Comparison of ENCODE assay signal across 9 mouse cellular contexts in the genomic region with DNA sequence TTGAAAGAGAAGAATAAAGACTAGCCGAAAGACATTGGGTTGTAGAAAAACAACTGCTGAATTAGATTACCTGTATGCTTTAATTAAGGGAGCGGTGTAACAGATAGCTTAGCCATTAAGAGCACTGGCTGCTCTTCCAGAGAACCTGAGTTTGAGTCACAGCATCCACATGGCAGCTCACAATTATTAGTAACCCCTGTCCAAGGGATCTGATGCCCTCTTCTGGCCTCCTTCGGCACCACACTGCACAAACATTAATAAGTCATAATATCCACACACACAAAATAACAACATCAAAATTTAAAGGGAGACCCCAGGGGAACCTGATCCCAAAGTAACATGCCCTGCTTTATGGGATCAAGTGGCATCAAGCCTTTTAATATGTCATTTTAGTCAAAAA.
DNase-seq lines count a peak whose midpoint lies in the region; ATAC-seq and TF ChIP-seq lines count a peak whose summit lies in the region.
"Had no signal": no experiment of that assay in that cellular context is flagged by ENCODE, and none has a peak within 500 bp of the region (broad histone marks: within the 10 kb centered on the region; RNA-seq: fewer than 3 reads in every experiment).

No protein-coding gene starts in this region.

- TF ChIP-seq CTCF in kidney, postnatal 0 days (IDR thresholded peaks at IDR 0.05; ENCODE audit: low read depth) = peak; percentile 58
- TF ChIP-seq CTCF in E14TG2a.4 (conservative IDR thresholded peaks at IDR 0.05; ENCODE audit: low read length) = peak; percentile 42
- peak; percentile 35; the same call in 1 of the 2 replicates for TF ChIP-seq CTCF in lung, adult 2 months (IDR thresholded peaks at IDR 0.05; ENCODE audit: insufficient read depth, low read length)

- H3K4me3 ChIP-seq in kidney, postnatal 0 days (replicated peaks; ENCODE audit: low read depth, low read length) = no peak overlapping the region
- no peak overlapping the region for H3K4me3 ChIP-seq in kidney, embryonic 14.5 days (ENCODE audit: low read length)
- peak overlapping the region; percentile 89 for H3K4me3 ChIP-seq in E14TG2a.4 (replicated peaks; ENCODE audit: low read length)
- no peak overlapping the region for H3K4me3 ChIP-seq in lung, adult 2 months (replicated peaks; ENCODE audit: extremely low read depth, low read depth, low read length)

- no peaks in the 10 kb centered on the region for H3K36me3 ChIP-seq in kidney, postnatal 0 days (ENCODE audit: insufficient read depth, low read length)
- no peaks in the 10 kb centered on the region for H3K36me3 ChIP-seq in kidney, embryonic 14.5 days (ENCODE audit: control insufficient read depth, insufficient read depth, low read length)
- no peaks in the 10 kb centered on the region for H3K36me3 ChIP-seq in E14TG2a.4 (ENCODE audit: insufficient read depth, low read length)
- H3K36me3 ChIP-seq: heart, embryonic 15.5 days had no signal

- 87% methylated on average over 3 of the region's 3 CpGs for WGBS in kidney, postnatal 0 days
- WGBS in kidney, embryonic 14.5 days = 90% methylated on average over 3 of the region's 3 CpGs
- 90% methylated on average over 3 of the region's 3 CpGs for WGBS in lung, adult 2 months

- H3K9me3 ChIP-seq in kidney, postnatal 0 days (replicated peaks; ENCODE audit: low read length) = no peaks in the 10 kb centered on the region
- no peaks in the 10 kb centered on the region for H3K9me3 ChIP-seq in kidney, embryonic 14.5 days (ENCODE audit: control insufficient read depth, low read length)
- no peaks in the 10 kb centered on the region for H3K9me3 ChIP-seq in E14TG2a.4 (ENCODE audit: low read length)
- H3K9me3 ChIP-seq: heart, embryonic 15.5 days had no signal

- no peak overlapping the region for H3K27ac ChIP-seq in kidney, postnatal 0 days
- no peak overlapping the region for H3K27ac ChIP-seq in kidney, embryonic 14.5 days (ENCODE audit: low read depth, low read length)

- no peak overlapping the region for H3K4me2 ChIP-seq in kidney, postnatal 0 days (ENCODE audit: low read length)
- no peak overlapping the region for H3K4me2 ChIP-seq in kidney, embryonic 14.5 days (replicated peaks; ENCODE audit: low read depth, low read length)

- no peaks in the 10 kb centered on the region for H3K27me3 ChIP-seq in kidney, postnatal 0 days (ENCODE audit: insufficient read depth, low read length)
- no peaks in the 10 kb centered on the region for H3K27me3 ChIP-seq in kidney, embryonic 14.5 days (ENCODE audit: control insufficient read depth, insufficient read depth, low read length)
- H3K27me3 ChIP-seq in E14TG2a.4 (ENCODE audit: insufficient read depth, low read length) = no peaks in the 10 kb centered on the region
- H3K27me3 ChIP-seq: heart, embryonic 15.5 days had no signal

- H3K4me1 ChIP-seq in kidney, postnatal 0 days (replicated peaks; ENCODE audit: insufficient read depth, low read length) = peaks cover 7% of the 10 kb centered on the region
- no peaks in the 10 kb centered on the region for H3K4me1 ChIP-seq in kidney, embryonic 14.5 days (ENCODE audit: control insufficient read depth, insufficient read depth, low read length)
- H3K4me1 ChIP-seq in E14TG2a.4 (replicated peaks; ENCODE audit: low read depth, low read length) = peaks cover 23% of the 10 kb centered on the region
- no peaks in the 10 kb centered on the region for H3K4me1 ChIP-seq in lung, adult 2 months (ENCODE audit: control insufficient read depth, insufficient read depth, low read length)

- DNase-seq in kidney, postnatal 0 days (ENCODE audit: low spot score) = no peak
- peak; percentile 52 for DNase-seq in ZHBTc4 (ENCODE audit: low read depth, low spot score)
- DNase-seq in lung, adult 2 months = no peak
- DNase-seq in testis, postnatal 14 days (ENCODE audit: low spot score) = no peak
- no peak for DNase-seq in ovary, postnatal 36 days (ENCODE audit: low spot score)
- no peak for DNase-seq in urinary bladder, adult 18-20 months (ENCODE audit: low spot score in 2 of 2)

- TF ChIP-seq POLR2A in lung, adult 2 months (IDR thresholded peaks at IDR 0.05; ENCODE audit: borderline replicate concordance, extremely low read depth, low read depth, low read length) = no peak

- ATAC-seq in kidney, postnatal 0 days (replicated peaks; ENCODE audit: low FRiP score, low read depth) = no peak
- ATAC-seq in kidney, embryonic 14.5 days (ENCODE audit: low FRiP score, low TSS enrichment) = no peak

- no peak overlapping the region for H3K9ac ChIP-seq in kidney, postnatal 0 days (ENCODE audit: low read depth, low read length)
- H3K9ac ChIP-seq in kidney, embryonic 14.5 days (ENCODE audit: low read depth, low read length) = no peak overlapping the region
